Mouse (Mus musculus): Measurements from ENCODE around the gene Gm7682. TPM values are rescaled to one million over a fixed set of nuclear protein-coding genes. Genes with fewer than 3 reads are reported as not detected.
"Not testable (repeated sequence)": the region's sequence is repeated elsewhere in the genome, so short reads cannot be mapped to it uniquely, and the experiment has no call there.

Gene Gm7682
- not detected for total RNA-seq (2021)
- long read RNA-seq: 0 reads

DNA sequence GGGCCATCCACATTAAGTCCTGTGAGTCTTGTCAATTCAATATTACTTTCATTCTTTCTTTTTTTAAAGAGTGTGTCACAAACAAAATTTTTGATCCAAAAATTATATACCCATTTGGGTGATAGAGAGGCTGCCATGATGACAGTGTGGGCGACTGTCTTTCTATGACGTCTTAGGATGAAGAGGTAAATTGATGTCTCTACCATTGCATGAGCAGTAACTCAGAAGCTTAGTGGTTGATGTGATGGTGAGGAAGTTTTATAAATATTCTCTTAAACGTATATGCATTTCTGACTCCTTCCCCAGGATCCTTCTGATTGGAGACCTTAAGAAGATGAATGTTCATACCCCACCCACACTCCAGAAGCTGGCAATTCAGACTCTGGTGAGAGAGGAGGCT, at the start of gene Gm7682:
Gene Gm7682, plus strand, starts transcription at position 301 of the 400 bp plus-strand sequence.
- DNase-seq (ENCODE audit: low spot score in 2 of 2): not testable (repeated sequence)

Other genes starting within 250 kb of the Gm7682 start
- gene Gm3106, start 227.8 kb upstream of the Gm7682 start, total RNA-seq (2021): not detected
- gene A430089I19Rik, start 139.0 kb upstream of the Gm7682 start, total RNA-seq (2021): not detected
- not detected for gene Gm6502, start 131.3 kb upstream of the Gm7682 start, total RNA-seq (2021)
- gene AA792892, start 106.0 kb upstream of the Gm7682 start, total RNA-seq (2021): not detected
- gene Gm3139, start 80.5 kb downstream of the Gm7682 start, total RNA-seq (2021): not detected
- gene Gm3147, start 170.6 kb downstream of the Gm7682 start, total RNA-seq (2021): not detected
- not detected for gene Gm6509, start 178.2 kb downstream of the Gm7682 start, total RNA-seq (2021)
- gene Gm6205, start 202.6 kb downstream of the Gm7682 start, total RNA-seq (2021): not detected

All from layer of hippocampus, postnatal 10 days (tissue).